Mouse (Mus musculus) heart, postnatal 4 days (tissue): Measurements from ENCODE around the gene Tbc1d10b. TPM values are rescaled to one million over a fixed set of nuclear protein-coding genes. Genes with fewer than 3 reads are reported as not detected.

Experiments
- DNase-seq: peaks from one replicate; pipeline ENCODE4 v3.0.0; 2021
- total RNA-seq, 2 experiments: library from RNA; stranded (reverse); gene quantifications; 2 replicates each; pipeline ENCODE4 v1.2.3; 2021

The Tbc1d10b gene
- total RNA-seq, 2 experiments from 2014 or later, result 41.0 to 42.5 TPM

DNA sequence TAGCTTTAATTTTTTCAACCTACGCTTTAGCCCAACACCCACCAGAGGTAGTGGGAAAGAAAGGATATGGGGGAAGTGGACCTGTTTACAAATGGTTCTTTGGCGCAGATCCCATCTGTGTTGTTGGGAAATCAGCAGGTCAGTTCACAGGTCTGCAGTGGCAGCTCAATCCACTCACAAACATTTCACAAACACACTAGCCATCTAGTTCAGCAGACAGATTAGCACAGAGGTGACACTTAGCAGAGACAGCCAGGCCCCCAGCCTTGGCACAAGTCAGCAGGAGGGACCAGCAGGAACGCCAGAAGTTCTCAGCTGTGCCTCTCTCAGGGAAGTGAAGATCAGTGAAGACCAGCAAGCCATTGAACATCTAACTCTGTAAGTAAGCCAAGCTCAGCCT lies 60.4 kb downstream of the Tbc1d10b start:
- DNase-seq, result no peak

Other genes with a start within 250 kb of the Tbc1d10b start
- 10 to 100 TPM; 69.2 to 72.1 TPM for gene Cdipt, start 232.6 kb downstream of the Tbc1d10b start, total RNA-seq
- under 1 TPM; 0.24 to 0.29 TPM for gene Cdiptos, start 232.4 kb downstream of the Tbc1d10b start, total RNA-seq
- 10 to 100 TPM; 27.2 to 28.4 TPM for gene Mvp, start 193.8 kb downstream of the Tbc1d10b start, total RNA-seq
- gene Pagr1b, start 192.0 kb downstream of the Tbc1d10b start, total RNA-seq, result 1 to 10 TPM; 1.2 to 1.9 TPM
- gene Pagr1a, start 191.1 kb downstream of the Tbc1d10b start, total RNA-seq, result 10 to 100 TPM; 10.4 to 14.8 TPM
- 10 to 100 TPM; 10.0 to 18.2 TPM for gene Gm42742, start 187.4 kb downstream of the Tbc1d10b start, total RNA-seq
- gene Prrt2, start 187.3 kb downstream of the Tbc1d10b start, total RNA-seq, result 1 to 10 TPM; 1.6 to 2.0 TPM
- 100 to 1,000 TPM; 152 TPM for gene Maz, start 181.4 kb downstream of the Tbc1d10b start, total RNA-seq
- gene Kif22, start 166.0 kb downstream of the Tbc1d10b start, total RNA-seq, result 10 to 100 TPM; 43.2 to 48.6 TPM
- gene Zg16, start 121.1 kb downstream of the Tbc1d10b start, total RNA-seq, result not detected
- under 1 TPM; 0.71 to 0.74 TPM for gene AI467606, start 117.1 kb downstream of the Tbc1d10b start, total RNA-seq
- under 1 TPM; 0.19 to 0.20 TPM for gene Qprt, start 86.2 kb downstream of the Tbc1d10b start, total RNA-seq
- under 1 TPM; 0.38 to 0.67 TPM for gene Spn, start 70.6 kb downstream of the Tbc1d10b start, total RNA-seq
- gene Cd2bp2, start 12.4 kb downstream of the Tbc1d10b start, total RNA-seq, result 10 to 100 TPM; 57.3 to 57.7 TPM
- 10 to 100 TPM in 1 of 2 experiments, 1 to 10 TPM in 1; 3.1 to 33.0 TPM for gene Mylpf, start 422 bp upstream of the Tbc1d10b start, total RNA-seq
- 10 to 100 TPM in 1 of 2 experiments, 1 to 10 TPM in 1; 9.2 to 10.8 TPM for gene Zfp553, start 24.6 kb upstream of the Tbc1d10b start, total RNA-seq
- gene Sept1, start 24.7 kb upstream of the Tbc1d10b start, total RNA-seq, result 10 to 100 TPM; 11.2 to 12.1 TPM
- gene Zfp771, start 35.8 kb upstream of the Tbc1d10b start, total RNA-seq, result 10 to 100 TPM; 11.6 to 14.2 TPM
- 10 to 100 TPM; 62.0 to 64.5 TPM for gene Dctpp1, start 52.2 kb upstream of the Tbc1d10b start, total RNA-seq
- 10 to 100 TPM; 44.2 to 45.7 TPM for gene Sephs2, start 65.6 kb upstream of the Tbc1d10b start, total RNA-seq
- 1 to 10 TPM; 2.3 TPM for gene Itgal, start 87.8 kb upstream of the Tbc1d10b start, total RNA-seq
- gene Zfp768, start 137.1 kb upstream of the Tbc1d10b start, total RNA-seq, result 10 to 100 TPM; 36.1 to 41.4 TPM
- 1 to 10 TPM; 5.8 to 5.9 TPM for gene Zfp747, start 167.6 kb upstream of the Tbc1d10b start, total RNA-seq
- 1 to 10 TPM; 2.6 to 3.2 TPM for gene 9130019O22Rik, start 178.7 kb upstream of the Tbc1d10b start, total RNA-seq
- gene E430018J23Rik, start 185.2 kb upstream of the Tbc1d10b start, total RNA-seq, result 1 to 10 TPM; 4.0 to 4.8 TPM
- gene Zfp764, start 198.4 kb upstream of the Tbc1d10b start, total RNA-seq, result 1 to 10 TPM; 4.9 to 5.0 TPM
- gene Zfp688, start 213.6 kb upstream of the Tbc1d10b start, total RNA-seq, result 1 to 10 TPM; 3.8 to 6.0 TPM
- 1 to 10 TPM; 3.9 to 4.8 TPM for gene Zfp689, start 240.7 kb upstream of the Tbc1d10b start, total RNA-seq